Mouse (Mus musculus): ENCODE measurements at regions not wholly inside any gene's neighbourhood (a gene's known extent, or its start where the extent isn't known, plus 50 kb on each side); places are given as distances from the start of the nearest gene placed in this dataset.

- H3K4me2 ChIP-seq, result no peak overlapping the region
- 67% methylated on average over 2 of the region's 2 CpGs for WGBS
- no peak for ATAC-seq (replicated peaks; ENCODE audit: insufficient number of reproducible peaks, insufficient read depth, low FRiP score, low read depth)
Observed at GRCm38 (mm10) chr6:89007516-89007915, 105.5 kb downstream of the Tpra1 start.

GRCm38 (mm10) chr6:89008614-89009171 lies 106.6 kb downstream of the Tpra1 start:
- Histone ChIP-seq H3K9ac (peak overlapping the region; percentile 17; the same call in 1 of the 2 replicates), H3K36me3 (no peaks in the 10 kb centered on the region), H3K4me3 (peak overlapping the region; percentile 40), H3K9me3 (replicated peaks) (no peaks in the 10 kb centered on the region), H3K27ac (peak overlapping the region; percentile 40; the same call in 1 of the 2 replicates), H3K4me1 (replicated peaks) (peaks cover 13% of the 10 kb centered on the region), H3K27me3 (peaks cover under 1% of the 10 kb centered on the region; the same call in 1 of the 2 replicates), H3K4me2 (peak overlapping the region; percentile 67)
- WGBS, result 2% methylated on average over 18 of the region's 18 CpGs
- ATAC-seq (replicated peaks; ENCODE audit: insufficient number of reproducible peaks, insufficient read depth, low FRiP score, low read depth), result peak; percentile 58

More at GRCm38 (mm10) chr6:89007516-89007915, 105.5 kb downstream of the Tpra1 start:
- Histone ChIP-seq H3K36me3 (no peaks in the 10 kb centered on the region), H3K9me3 (replicated peaks) (no peaks in the 10 kb centered on the region), H3K4me3 (no peak overlapping the region), H3K27ac (no peak overlapping the region), H3K27me3 (no peaks in the 10 kb centered on the region; the same call in 1 of the 2 replicates), H3K9ac (no peak overlapping the region), H3K4me1 (replicated peaks) (peaks cover 13% of the 10 kb centered on the region)

- no peak for ATAC-seq (replicated peaks; ENCODE audit: insufficient number of reproducible peaks, insufficient read depth, low FRiP score, low read depth)
Observed at GRCm38 (mm10) chr6:89012998-89013689, 111.1 kb downstream of the Tpra1 start.

GRCm38 (mm10) chr6:89013690-89014061 lies 111.6 kb downstream of the Tpra1 start:
- ATAC-seq (replicated peaks; ENCODE audit: insufficient number of reproducible peaks, insufficient read depth, low FRiP score, low read depth), result no peak
- no peaks in the 10 kb centered on the region for H3K36me3 ChIP-seq
- H3K4me2 ChIP-seq, result no peak overlapping the region
- peaks cover 4% of the 10 kb centered on the region; the same call in 1 of the 2 replicates for H3K27me3 ChIP-seq
- no peak overlapping the region for H3K9ac ChIP-seq
- WGBS, result 64% methylated on average over 8 of the region's 8 CpGs
- H3K27ac ChIP-seq, result no peak overlapping the region
- H3K4me1 ChIP-seq (replicated peaks), result peaks cover 4% of the 10 kb centered on the region
- H3K9me3 ChIP-seq (replicated peaks), result no peaks in the 10 kb centered on the region
- no peak overlapping the region for H3K4me3 ChIP-seq

More at GRCm38 (mm10) chr6:89012998-89013689, 111.1 kb downstream of the Tpra1 start:
- Histone ChIP-seq H3K4me3 (no peak overlapping the region), H3K27ac (no peak overlapping the region), H3K4me1 (replicated peaks) (peaks cover 9% of the 10 kb centered on the region), H3K27me3 (peaks cover 4% of the 10 kb centered on the region; the same call in 1 of the 2 replicates), H3K9ac (no peak overlapping the region), H3K4me2 (no peak overlapping the region), H3K36me3 (no peaks in the 10 kb centered on the region), H3K9me3 (replicated peaks) (no peaks in the 10 kb centered on the region)
- WGBS, result 50% methylated on average over 12 of the region's 12 CpGs

- no peak overlapping the region for H3K4me2 ChIP-seq
- ATAC-seq (replicated peaks; ENCODE audit: insufficient number of reproducible peaks, insufficient read depth, low FRiP score, low read depth), result no peak; the same call in 1 of the 2 replicates
- H3K27ac ChIP-seq, result no peak overlapping the region
- no peaks in the 10 kb centered on the region for H3K9me3 ChIP-seq (replicated peaks)
- WGBS, result 36% methylated on average over 11 of the region's 11 CpGs
- no peaks in the 10 kb centered on the region for H3K4me1 ChIP-seq (replicated peaks)
- no peak overlapping the region for H3K4me3 ChIP-seq
- H3K27me3 ChIP-seq, result peaks cover 17% of the 10 kb centered on the region
- H3K36me3 ChIP-seq, result no peaks in the 10 kb centered on the region
- H3K9ac ChIP-seq, result no peak overlapping the region
Observed at GRCm38 (mm10) chr6:89024101-89024650, 122.1 kb downstream of the Tpra1 start.

GRCm38 (mm10) chr6:89033433-89034298 lies 131.6 kb downstream of the Tpra1 start:
- Histone ChIP-seq H3K4me2 (no peak overlapping the region), H3K27me3 (peaks cover 8% of the 10 kb centered on the region), H3K9me3 (replicated peaks) (no peaks in the 10 kb centered on the region), H3K36me3 (no peaks in the 10 kb centered on the region), H3K27ac (no peak overlapping the region), H3K4me1 (replicated peaks) (no peaks in the 10 kb centered on the region), H3K4me3 (no peak overlapping the region), H3K9ac (no peak overlapping the region)
- ATAC-seq (replicated peaks; ENCODE audit: insufficient number of reproducible peaks, insufficient read depth, low FRiP score, low read depth), result no peak
- WGBS, result 40% methylated on average over 5 of the region's 5 CpGs

GRCm38 (mm10) chr6:89034455-89034854 lies 132.4 kb downstream of the Tpra1 start:
- no peaks in the 10 kb centered on the region for H3K36me3 ChIP-seq
- no peak overlapping the region for H3K4me3 ChIP-seq
- no peak for ATAC-seq (replicated peaks; ENCODE audit: insufficient number of reproducible peaks, insufficient read depth, low FRiP score, low read depth)
- H3K9me3 ChIP-seq (replicated peaks), result no peaks in the 10 kb centered on the region
- H3K27ac ChIP-seq, result no peak overlapping the region
- 42% methylated on average over 3 of the region's 3 CpGs for WGBS
- H3K4me2 ChIP-seq, result no peak overlapping the region
- H3K4me1 ChIP-seq (replicated peaks), result no peaks in the 10 kb centered on the region
- H3K27me3 ChIP-seq, result peaks cover 8% of the 10 kb centered on the region
- no peak overlapping the region for H3K9ac ChIP-seq

GRCm38 (mm10) chr6:89035061-89035835 lies 133.2 kb downstream of the Tpra1 start:
- Histone ChIP-seq H3K9me3 (replicated peaks) (no peaks in the 10 kb centered on the region), H3K36me3 (no peaks in the 10 kb centered on the region), H3K27me3 (peaks cover 10% of the 10 kb centered on the region), H3K9ac (no peak overlapping the region), H3K4me1 (replicated peaks) (no peaks in the 10 kb centered on the region), H3K27ac (no peak overlapping the region), H3K4me3 (no peak overlapping the region), H3K4me2 (no peak overlapping the region)
- no peak for ATAC-seq (replicated peaks; ENCODE audit: insufficient number of reproducible peaks, insufficient read depth, low FRiP score, low read depth)
- WGBS, result 63% methylated on average over 13 of the region's 13 CpGs

- no peaks in the 10 kb centered on the region for H3K36me3 ChIP-seq
- no peak overlapping the region for H3K27ac ChIP-seq
- no peak for ATAC-seq (replicated peaks; ENCODE audit: insufficient number of reproducible peaks, insufficient read depth, low FRiP score, low read depth)
- H3K4me3 ChIP-seq, result no peak overlapping the region
- no peaks in the 10 kb centered on the region for H3K9me3 ChIP-seq (replicated peaks)
- H3K9ac ChIP-seq, result no peak overlapping the region
- no peaks in the 10 kb centered on the region for H3K4me1 ChIP-seq (replicated peaks)
- H3K4me2 ChIP-seq, result no peak overlapping the region
- peaks cover 10% of the 10 kb centered on the region for H3K27me3 ChIP-seq
- 62% methylated on average over 4 of the region's 4 CpGs for WGBS
Observed at GRCm38 (mm10) chr6:89035836-89036156, 133.7 kb downstream of the Tpra1 start.

- H3K4me2 ChIP-seq, result no peak overlapping the region
- H3K4me1 ChIP-seq (replicated peaks), result no peaks in the 10 kb centered on the region
- H3K27ac ChIP-seq, result no peak overlapping the region
- 26% methylated on average over 2 of the region's 2 CpGs for WGBS
- H3K9me3 ChIP-seq (replicated peaks), result no peaks in the 10 kb centered on the region
- peaks cover 10% of the 10 kb centered on the region for H3K27me3 ChIP-seq
- no peak for ATAC-seq (replicated peaks; ENCODE audit: insufficient number of reproducible peaks, insufficient read depth, low FRiP score, low read depth)
- H3K9ac ChIP-seq, result no peak overlapping the region
- no peaks in the 10 kb centered on the region for H3K36me3 ChIP-seq
- H3K4me3 ChIP-seq, result no peak overlapping the region
Observed at GRCm38 (mm10) chr6:89037392-89037791, 135.3 kb downstream of the Tpra1 start.
